Mouse (Mus musculus): ENCODE measurements around the gene Sik2. TPM values are rescaled to one million over a fixed set of nuclear protein-coding genes. Genes with fewer than 3 reads are reported as not detected.

Gene Sik2
- polyA plus RNA-seq, 1 experiment: 17.3 TPM

- Histone ChIP-seq H3K4me3 (replicated peaks; ENCODE audit: control insufficient read depth, low read depth, low read length) (no peak overlapping the region), H3K4me1 (ENCODE audit: control insufficient read depth, insufficient read depth, low read length) (no peaks in the 10 kb centered on the region; the same call in none of the 2 replicates), H3K27ac (ENCODE audit: control insufficient read depth, insufficient read depth, low read depth, low read length, poor library complexity) (no peak overlapping the region)
- no peak for TF ChIP-seq POLR2A (IDR thresholded peaks at IDR 0.05; ENCODE audit: borderline replicate concordance, control insufficient read depth, low read depth, low read length)
- no peak for TF ChIP-seq CTCF (IDR thresholded peaks at IDR 0.05; ENCODE audit: control insufficient read depth, insufficient read depth, low read length)
- 85% methylated on average over 4 of the region's 4 CpGs for WGBS
Measured at GRCm38 (mm10) chr9:50893665-50894064, 115.2 kb downstream of the Sik2 start.

GRCm38 (mm10) chr9:50890494-50891090, 118.3 kb downstream of the Sik2 start:
- Histone ChIP-seq H3K4me3 (replicated peaks; ENCODE audit: control insufficient read depth, low read depth, low read length) (no peak overlapping the region), H3K4me1 (ENCODE audit: control insufficient read depth, insufficient read depth, low read length) (no peaks in the 10 kb centered on the region; the same call in none of the 2 replicates), H3K27ac (ENCODE audit: control insufficient read depth, insufficient read depth, low read depth, low read length, poor library complexity) (no peak overlapping the region)
- WGBS: 60% methylated on average over 3 of the region's 3 CpGs
- TF ChIP-seq POLR2A (IDR thresholded peaks at IDR 0.05; ENCODE audit: borderline replicate concordance, control insufficient read depth, low read depth, low read length): no peak
- TF ChIP-seq CTCF (IDR thresholded peaks at IDR 0.05; ENCODE audit: control insufficient read depth, insufficient read depth, low read length): no peak

GRCm38 (mm10) chr9:50889964-50890363, 118.9 kb downstream of the Sik2 start:
- 54% methylated on average over 4 of the region's 4 CpGs for WGBS
- TF ChIP-seq CTCF (IDR thresholded peaks at IDR 0.05; ENCODE audit: control insufficient read depth, insufficient read depth, low read length): no peak
- no peak for TF ChIP-seq POLR2A (IDR thresholded peaks at IDR 0.05; ENCODE audit: borderline replicate concordance, control insufficient read depth, low read depth, low read length)
- H3K4me1 ChIP-seq (ENCODE audit: control insufficient read depth, insufficient read depth, low read length): no peaks in the 10 kb centered on the region; the same call in none of the 2 replicates
- H3K27ac ChIP-seq (ENCODE audit: control insufficient read depth, insufficient read depth, low read depth, low read length, poor library complexity): no peak overlapping the region
- no peak overlapping the region for H3K4me3 ChIP-seq (replicated peaks; ENCODE audit: control insufficient read depth, low read depth, low read length)

GRCm38 (mm10) chr9:50889211-50889610, 119.7 kb downstream of the Sik2 start:
- TF ChIP-seq POLR2A (IDR thresholded peaks at IDR 0.05; ENCODE audit: borderline replicate concordance, control insufficient read depth, low read depth, low read length) (no peak), CTCF (IDR thresholded peaks at IDR 0.05; ENCODE audit: control insufficient read depth, insufficient read depth, low read length) (no peak)
- Histone ChIP-seq H3K27ac (ENCODE audit: control insufficient read depth, insufficient read depth, low read depth, low read length, poor library complexity) (no peak overlapping the region), H3K4me1 (ENCODE audit: control insufficient read depth, insufficient read depth, low read length) (no peaks in the 10 kb centered on the region; the same call in none of the 2 replicates), H3K4me3 (replicated peaks; ENCODE audit: control insufficient read depth, low read depth, low read length) (no peak overlapping the region)
- WGBS: 88% methylated on average over 6 of the region's 6 CpGs

GRCm38 (mm10) chr9:50887351-50887750, 121.5 kb downstream of the Sik2 start:
- no peak overlapping the region for H3K4me3 ChIP-seq (replicated peaks; ENCODE audit: control insufficient read depth, low read depth, low read length)
- no peaks in the 10 kb centered on the region; the same call in 1 of the 2 replicates for H3K4me1 ChIP-seq (ENCODE audit: control insufficient read depth, insufficient read depth, low read length)
- TF ChIP-seq CTCF (IDR thresholded peaks at IDR 0.05; ENCODE audit: control insufficient read depth, insufficient read depth, low read length) (no peak), POLR2A (IDR thresholded peaks at IDR 0.05; ENCODE audit: borderline replicate concordance, control insufficient read depth, low read depth, low read length) (no peak)
- no peak overlapping the region for H3K27ac ChIP-seq (ENCODE audit: control insufficient read depth, insufficient read depth, low read depth, low read length, poor library complexity)
- WGBS: 67% methylated on average over 4 of the region's 4 CpGs

GRCm38 (mm10) chr9:50886870-50887269, 122.0 kb downstream of the Sik2 start:
- H3K4me1 ChIP-seq (ENCODE audit: control insufficient read depth, insufficient read depth, low read length): no peaks in the 10 kb centered on the region; the same call in 1 of the 2 replicates
- TF ChIP-seq POLR2A (IDR thresholded peaks at IDR 0.05; ENCODE audit: borderline replicate concordance, control insufficient read depth, low read depth, low read length) (no peak), CTCF (IDR thresholded peaks at IDR 0.05; ENCODE audit: control insufficient read depth, insufficient read depth, low read length) (no peak)
- 93% methylated on average over 1 of the region's 1 CpGs for WGBS
- no peak overlapping the region for H3K4me3 ChIP-seq (replicated peaks; ENCODE audit: control insufficient read depth, low read depth, low read length)
- no peak overlapping the region for H3K27ac ChIP-seq (ENCODE audit: control insufficient read depth, insufficient read depth, low read depth, low read length, poor library complexity)

GRCm38 (mm10) chr9:50885600-50885987, 123.3 kb downstream of the Sik2 start:
- no peaks in the 10 kb centered on the region; the same call in 1 of the 2 replicates for H3K4me1 ChIP-seq (ENCODE audit: control insufficient read depth, insufficient read depth, low read length)
- H3K27ac ChIP-seq (ENCODE audit: control insufficient read depth, insufficient read depth, low read depth, low read length, poor library complexity): no peak overlapping the region
- no peak for TF ChIP-seq POLR2A (IDR thresholded peaks at IDR 0.05; ENCODE audit: borderline replicate concordance, control insufficient read depth, low read depth, low read length)
- no peak for TF ChIP-seq CTCF (IDR thresholded peaks at IDR 0.05; ENCODE audit: control insufficient read depth, insufficient read depth, low read length)
- H3K4me3 ChIP-seq (replicated peaks; ENCODE audit: control insufficient read depth, low read depth, low read length): no peak overlapping the region
- WGBS: 79% methylated on average over 1 of the region's 1 CpGs

- no peak for TF ChIP-seq CTCF (IDR thresholded peaks at IDR 0.05; ENCODE audit: control insufficient read depth, insufficient read depth, low read length)
- no peak for TF ChIP-seq POLR2A (IDR thresholded peaks at IDR 0.05; ENCODE audit: borderline replicate concordance, control insufficient read depth, low read depth, low read length)
- Histone ChIP-seq H3K4me3 (replicated peaks; ENCODE audit: control insufficient read depth, low read depth, low read length) (no peak overlapping the region), H3K27ac (ENCODE audit: control insufficient read depth, insufficient read depth, low read depth, low read length, poor library complexity) (no peak overlapping the region), H3K4me1 (ENCODE audit: control insufficient read depth, insufficient read depth, low read length) (no peaks in the 10 kb centered on the region)
- 84% methylated on average over 10 of the region's 10 CpGs for WGBS
Measured at GRCm38 (mm10) chr9:50884741-50885599, 123.9 kb downstream of the Sik2 start.
